Mouse (Mus musculus) hindbrain, embryonic 12.5 days (tissue): Measurements from ENCODE around the gene Mob2. TPM values are rescaled to one million over a fixed set of nuclear protein-coding genes. Genes with fewer than 3 reads are reported as not detected.

Experiments used
- ATAC-seq: fragments of 200-750 bp; cut with Nextera tagmentation; 2 replicates; pipeline ENCODE4 v1.8.0; 2017; ENCODE audit warnings: moderate TSS enrichment; ENCODE audit not compliant: low FRiP score
- H3K27ac ChIP-seq: fragments of 300-500 bp; sonication (generic); 2 replicates; pipeline ENCODE4 v1.5.1; 2016; ENCODE audit warnings: mild to moderate bottlenecking
- H3K27me3 ChIP-seq: fragments of 300-500 bp; sonication (generic); 2 replicates; pipeline ENCODE4 v1.6.1; 2016; ENCODE audit warnings: mild to moderate bottlenecking
- H3K36me3 ChIP-seq: fragments of 300-500 bp; sonication (generic); 2 replicates; pipeline ENCODE4 v1.6.1; 2016; ENCODE audit warnings: mild to moderate bottlenecking
- H3K4me1 ChIP-seq: fragments of 300-500 bp; sonication (generic); 2 replicates; pipeline ENCODE4 v1.6.1; 2016
- H3K4me2 ChIP-seq: fragments of 300-500 bp; sonication (generic); replicated peaks from 2 replicates; pipeline ENCODE4 v1.6.1; 2016; ENCODE audit warnings: mild to moderate bottlenecking
- H3K4me3 ChIP-seq: fragments of 300-500 bp; sonication (generic); 2 replicates; pipeline ENCODE4 v1.5.1; 2016; ENCODE audit warnings: mild to moderate bottlenecking
- H3K9ac ChIP-seq: fragments of 300-500 bp; sonication (generic); 2 replicates; pipeline ENCODE4 v1.6.1; 2016; ENCODE audit warnings: mild to moderate bottlenecking, moderate library complexity
- H3K9me3 ChIP-seq: fragments of 300-500 bp; sonication (generic); replicated peaks from 2 replicates; pipeline ENCODE4 v1.6.1; 2016; ENCODE audit warnings: mild to moderate bottlenecking
- WGBS: fragments of 180-500 bp; shearing (Covaris S2); methylation state at CpG from one replicate; pipeline ENCODE4 v1.1.7; 2016; 5-methylcytosine and 5-hydroxymethylcytosine counted together
- polyA plus RNA-seq: library from polyadenylated mRNA; unstranded; fragments of >200 nt; fragmentation: Nextera tagmentation; extraction: Ambion mirVana; gene quantifications from 2 replicates; pipeline ENCODE4 v1.2.1, GENCODE M21; 2016

Gene Mob2
- 48.0 and 48.8 TPM in 2 replicates for polyA plus RNA-seq

DNA sequence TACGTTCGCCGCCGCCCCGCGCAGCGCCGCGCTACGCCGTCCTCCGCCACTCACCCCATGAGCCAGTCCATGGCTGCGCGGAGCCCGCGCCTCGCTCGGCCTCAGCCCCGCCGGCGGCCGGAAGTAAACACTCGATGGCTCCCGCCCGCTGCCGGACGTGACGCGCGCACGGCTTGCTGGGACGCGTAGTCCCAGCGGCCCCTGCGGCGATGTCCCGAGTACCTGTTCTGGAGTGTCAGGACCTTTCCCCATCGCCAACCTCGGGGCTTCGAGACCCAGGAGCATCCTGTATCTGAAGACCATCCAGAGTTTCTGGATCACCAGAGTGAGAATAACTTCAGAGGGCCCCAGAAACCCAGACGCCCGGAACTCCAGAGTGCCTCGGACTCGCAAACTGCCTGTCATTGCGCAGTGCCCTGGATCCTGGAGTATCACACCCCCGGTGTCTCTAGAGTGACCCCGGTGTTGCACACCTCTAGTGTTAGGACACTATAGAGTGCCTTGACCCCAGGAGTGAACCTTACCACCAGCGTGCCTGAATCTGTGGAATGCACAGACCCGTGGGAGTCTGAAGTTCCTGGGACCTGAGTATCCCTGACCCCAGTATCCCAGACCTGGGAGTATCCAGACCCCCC is at the start of gene Mob2:
Gene Mob2, minus strand, starts transcription at position 135 of the 635 bp plus-strand sequence.
- Histone ChIP-seq H3K27ac (peak within 1 kb of the TSS; percentile 68), H3K4me2 (peak within 1 kb of the TSS; percentile 98)

DNA sequence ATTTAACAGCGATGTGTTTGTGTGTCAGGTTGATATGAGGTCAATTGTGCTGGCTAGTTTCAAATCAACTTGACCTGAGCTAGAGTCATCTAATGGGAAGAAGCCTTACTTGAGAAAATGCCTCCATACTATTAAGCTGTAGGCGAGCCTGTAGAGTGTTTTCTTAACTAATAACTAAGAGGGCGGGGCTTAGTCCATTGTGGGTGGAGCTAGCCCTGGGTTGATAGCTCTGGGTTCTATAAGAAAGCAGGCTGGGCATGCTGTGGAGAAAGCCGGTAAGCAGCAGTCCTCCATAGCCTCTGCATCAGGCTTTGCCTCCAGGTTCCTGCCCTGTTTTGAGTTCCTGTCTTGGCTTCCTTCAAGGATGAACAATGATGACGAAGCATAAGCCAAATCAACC is 43.9 kb upstream of the Mob2 start:
- no peaks in the 10 kb centered on the region for H3K27me3 ChIP-seq
- no peaks in the 10 kb centered on the region for H3K9me3 ChIP-seq
- H3K27ac ChIP-seq: no peak overlapping the region
- no peaks in the 10 kb centered on the region; the same call in 1 of the 2 replicates for H3K4me1 ChIP-seq
- no peaks in the 10 kb centered on the region for H3K36me3 ChIP-seq
- no peak overlapping the region for H3K9ac ChIP-seq
- ATAC-seq: no peak
- 59% methylated on average over 5 of the region's 5 CpGs for WGBS
- H3K4me3 ChIP-seq: no peak overlapping the region
- no peak overlapping the region for H3K4me2 ChIP-seq

More for the DNA sequence above, at the start of gene Mob2:
- Histone ChIP-seq H3K9ac (peak within 1 kb of the TSS; percentile 93), H3K27me3 (peaks cover 8% of the 10 kb centered on the region; the same call in 1 of the 2 replicates), H3K4me1 (peaks cover 19% of the 10 kb centered on the region), H3K4me3 (peak within 1 kb of the TSS; percentile 95), H3K9me3 (no peaks in the 10 kb centered on the region), H3K36me3 (peaks cover 8% of the 10 kb centered on the region; the same call in 1 of the 2 replicates)
- peak; percentile 93 for ATAC-seq
- WGBS: under 1% methylated on average over 49 of the region's 49 CpGs

DNA sequence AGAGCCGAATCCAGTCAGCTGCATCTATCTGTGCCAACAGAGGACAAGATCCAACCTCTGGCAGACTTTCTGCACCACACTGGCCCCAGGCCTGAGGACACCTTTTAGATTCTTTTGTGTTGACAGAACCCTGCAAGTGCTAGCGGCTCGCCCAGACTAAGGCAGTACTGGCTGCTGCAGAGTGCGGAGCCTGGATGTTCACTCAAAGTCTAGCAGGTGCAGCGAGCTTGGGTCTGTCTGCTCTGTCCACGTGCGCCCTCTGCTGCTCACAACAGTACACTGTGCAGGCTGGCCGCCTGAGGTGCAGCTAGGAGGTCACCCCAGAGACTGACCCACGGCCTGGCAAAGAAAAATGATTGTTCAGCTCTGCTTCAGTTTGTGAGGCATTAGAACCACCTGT is 36.9 kb upstream of the Mob2 start:
- H3K9ac ChIP-seq: no peak overlapping the region
- peaks cover 34% of the 10 kb centered on the region for H3K27me3 ChIP-seq
- H3K4me2 ChIP-seq: no peak overlapping the region
- H3K4me3 ChIP-seq: no peak overlapping the region
- WGBS: 9% methylated on average over 9 of the region's 9 CpGs
- H3K4me1 ChIP-seq: peaks cover 26% of the 10 kb centered on the region
- no peaks in the 10 kb centered on the region for H3K36me3 ChIP-seq
- ATAC-seq: peak; percentile 51
- no peak overlapping the region for H3K27ac ChIP-seq
- H3K9me3 ChIP-seq: no peaks in the 10 kb centered on the region

DNA sequence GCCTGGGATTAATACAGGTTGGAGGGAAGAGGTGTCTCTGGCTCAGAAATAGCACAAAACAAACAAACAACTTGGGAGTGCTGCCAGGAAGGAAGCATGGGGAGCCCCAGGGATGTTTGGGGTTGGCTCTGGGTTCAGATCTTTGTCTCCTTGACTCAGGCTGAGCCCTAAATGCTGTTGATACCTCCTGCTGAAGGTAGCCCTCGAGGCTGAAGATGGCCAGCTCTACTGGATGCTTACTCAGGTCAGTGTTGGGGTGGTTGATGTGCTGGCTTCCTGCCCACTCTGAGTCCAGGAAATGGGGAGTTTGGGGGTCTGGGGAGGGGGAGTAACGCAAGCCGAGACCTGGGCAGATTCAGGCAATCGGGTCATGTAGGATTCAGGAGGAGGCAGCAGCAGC is 35.8 kb upstream of the Mob2 start:
- Histone ChIP-seq H3K4me3 (no peak overlapping the region), H3K4me1 (peaks cover 37% of the 10 kb centered on the region), H3K36me3 (no peaks in the 10 kb centered on the region), H3K9ac (no peak overlapping the region), H3K4me2 (no peak overlapping the region), H3K27ac (no peak overlapping the region), H3K27me3 (peaks cover 37% of the 10 kb centered on the region), H3K9me3 (no peaks in the 10 kb centered on the region)
- ATAC-seq: no peak
- WGBS: 70% methylated on average over 4 of the region's 4 CpGs

DNA sequence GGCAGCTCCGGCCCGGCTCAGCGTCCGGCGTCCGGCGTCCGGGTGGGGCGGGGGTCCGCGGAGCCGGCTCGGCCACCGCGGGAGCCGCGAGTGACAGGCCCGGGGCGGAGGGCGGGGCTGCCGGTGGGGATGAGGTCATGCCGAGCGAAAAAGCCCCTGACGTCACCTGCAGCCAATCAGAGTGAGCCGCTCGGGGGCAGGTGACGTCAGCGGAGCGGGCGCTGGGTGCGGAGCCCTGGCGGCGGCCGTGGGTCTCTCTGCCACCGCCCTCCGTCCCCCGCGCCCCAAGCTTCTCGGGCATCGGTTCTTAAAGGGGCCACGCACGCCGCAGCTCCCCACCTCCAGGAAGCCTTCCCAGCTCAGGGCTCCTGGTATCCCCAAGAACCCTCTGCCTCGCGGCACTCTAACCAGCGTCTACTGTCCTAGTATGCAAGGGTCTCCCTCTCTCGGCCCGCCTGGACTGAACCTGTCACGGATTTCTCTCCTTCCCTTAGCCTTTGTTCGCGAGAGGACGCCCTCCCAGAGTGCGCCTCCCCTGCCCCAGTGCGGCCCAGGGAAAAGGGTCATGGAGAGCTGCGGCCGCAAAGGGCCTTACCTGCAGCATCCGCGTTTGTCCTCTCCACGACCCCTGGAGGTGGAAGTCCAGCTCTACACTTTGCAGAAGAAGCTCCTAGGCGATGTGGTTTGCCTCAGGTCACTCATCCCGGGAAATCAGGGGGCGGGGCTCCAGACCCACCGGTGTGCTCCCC is 34.5 kb upstream of the Mob2 start, which contains the start of gene Dusp8:
Gene Dusp8, minus strand, starts transcription at position 661 of the 749 bp plus-strand sequence.
- Histone ChIP-seq H3K36me3 (no peaks in the 10 kb centered on the region), H3K4me2 (peak within 1 kb of the TSS; percentile 84), H3K4me1 (peaks cover 50% of the 10 kb centered on the region), H3K27me3 (peaks cover 37% of the 10 kb centered on the region), H3K9ac (peak within 1 kb of the TSS; percentile 92), H3K9me3 (no peaks in the 10 kb centered on the region), H3K27ac (peak within 1 kb of the TSS; percentile 92), H3K4me3 (peak within 1 kb of the TSS; percentile 86)
- under 1% methylated on average over 56 of the region's 63 CpGs for WGBS
- peak; percentile 78 for ATAC-seq

DNA sequence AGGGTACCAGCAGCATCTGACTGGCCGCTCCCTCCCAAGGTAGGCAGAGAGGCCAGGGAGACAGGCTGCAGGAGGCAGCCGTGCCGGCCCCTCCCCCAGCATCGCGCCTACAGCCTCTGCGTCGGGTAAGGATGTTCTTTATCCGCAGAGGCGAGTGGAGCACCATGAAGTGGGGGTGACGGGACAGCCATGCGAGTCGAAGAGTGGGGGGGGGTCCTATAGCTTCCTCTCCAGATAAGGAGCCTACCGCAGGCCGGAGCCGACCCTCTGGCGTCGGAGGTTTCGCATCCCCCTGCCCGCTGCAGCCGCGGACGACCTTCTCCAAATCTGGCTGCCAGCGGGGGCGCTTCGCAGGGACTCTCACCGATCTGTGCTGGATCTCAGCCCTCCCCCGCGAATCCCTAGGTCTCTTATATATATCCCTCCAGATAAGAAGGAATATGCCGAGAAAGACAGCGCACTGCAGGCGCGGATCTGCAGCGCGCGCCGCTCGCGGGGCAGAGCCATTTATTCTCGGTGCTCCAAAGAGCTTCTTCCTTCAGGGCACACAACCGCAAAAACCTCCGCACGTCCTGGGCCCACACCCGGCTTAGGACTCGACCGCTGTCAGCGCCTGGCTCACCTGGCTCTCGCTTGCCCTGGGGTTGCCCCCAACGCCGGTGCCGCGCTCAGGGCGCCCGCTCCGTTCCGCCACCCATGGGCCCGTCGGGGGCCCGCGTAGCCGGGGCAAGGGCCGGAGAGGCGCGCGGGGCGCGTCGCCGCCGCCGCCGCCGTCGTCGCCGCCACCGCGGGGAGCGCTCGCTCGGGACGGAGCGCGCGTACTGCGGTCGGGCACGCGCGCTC is 33.7 kb upstream of the Mob2 start:
- Histone ChIP-seq H3K9me3 (no peaks in the 10 kb centered on the region), H3K9ac (peak overlapping the region; percentile 92), H3K36me3 (no peaks in the 10 kb centered on the region), H3K27me3 (peaks cover 37% of the 10 kb centered on the region), H3K4me2 (peak overlapping the region; percentile 84), H3K4me3 (peak overlapping the region; percentile 86), H3K4me1 (peaks cover 59% of the 10 kb centered on the region), H3K27ac (peak overlapping the region; percentile 92)
- ATAC-seq: peak; percentile 46
- under 1% methylated on average over 46 of the region's 89 CpGs for WGBS

DNA sequence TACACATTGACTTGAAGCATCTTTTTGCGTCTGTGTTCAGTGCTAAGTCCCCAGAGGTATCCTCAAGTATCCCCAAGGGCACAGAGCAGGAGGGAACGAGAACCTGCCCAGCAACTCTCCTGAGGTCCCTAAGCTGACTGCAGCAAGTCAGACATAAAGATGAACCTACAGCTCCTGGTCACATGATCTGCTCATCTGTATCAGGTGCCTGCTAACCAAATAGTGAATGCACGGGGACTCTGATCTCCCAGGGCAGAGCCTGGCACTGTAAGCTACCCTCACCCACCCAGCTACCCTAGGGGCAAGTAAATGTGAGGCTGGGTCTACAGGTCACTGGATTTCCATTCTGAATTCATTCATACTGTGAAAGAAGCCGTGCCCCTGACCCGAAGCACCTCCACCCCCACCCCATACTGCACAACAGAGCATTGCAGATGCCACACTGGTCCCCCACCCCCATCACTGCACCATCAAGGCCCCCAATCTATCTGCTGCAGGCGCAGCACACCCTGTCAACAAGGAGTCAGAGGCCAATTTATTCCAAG is 32.9 kb upstream of the Mob2 start:
- H3K27ac ChIP-seq: peak overlapping the region; percentile 92
- ATAC-seq: no peak

DNA sequence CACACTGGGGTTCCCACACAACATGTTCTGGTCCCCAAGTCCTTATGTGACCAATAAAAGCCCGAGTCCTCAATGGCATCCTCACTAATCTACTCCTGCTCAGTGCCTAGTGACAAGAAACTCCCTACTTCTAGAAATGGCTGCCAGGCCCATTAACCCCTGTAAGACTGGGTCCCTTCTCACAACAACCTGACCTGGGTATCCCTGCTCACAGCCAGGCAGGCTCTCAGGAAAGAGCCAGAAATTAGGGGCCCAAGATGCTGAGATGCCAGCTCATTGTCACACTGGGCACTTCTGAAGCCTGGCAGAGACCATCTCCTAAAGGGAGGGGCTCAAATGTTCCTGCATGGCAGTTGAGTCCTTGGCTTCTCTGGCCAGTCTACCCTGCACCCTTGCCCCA is 32.1 kb upstream of the Mob2 start:
- 38% methylated on average over 1 of the region's 1 CpGs for WGBS
- H3K36me3 ChIP-seq: no peaks in the 10 kb centered on the region
- H3K9me3 ChIP-seq: no peaks in the 10 kb centered on the region
- peak overlapping the region; percentile 78 for H3K27ac ChIP-seq
- H3K4me3 ChIP-seq: peak overlapping the region; percentile 86
- H3K4me2 ChIP-seq: peak overlapping the region; percentile 84
- H3K27me3 ChIP-seq: peaks cover 37% of the 10 kb centered on the region
- H3K9ac ChIP-seq: peak overlapping the region; percentile 92
- ATAC-seq: no peak
- H3K4me1 ChIP-seq: peaks cover 74% of the 10 kb centered on the region

More for the DNA sequence above, 32.9 kb upstream of the Mob2 start:
- peak overlapping the region; percentile 86 for H3K4me3 ChIP-seq
- H3K9ac ChIP-seq: peak overlapping the region; percentile 92
- H3K4me1 ChIP-seq: peaks cover 66% of the 10 kb centered on the region
- H3K4me2 ChIP-seq: peak overlapping the region; percentile 84
- H3K27me3 ChIP-seq: peaks cover 37% of the 10 kb centered on the region
- no peaks in the 10 kb centered on the region for H3K9me3 ChIP-seq
- 21% methylated on average over 6 of the region's 6 CpGs for WGBS
- no peaks in the 10 kb centered on the region for H3K36me3 ChIP-seq

DNA sequence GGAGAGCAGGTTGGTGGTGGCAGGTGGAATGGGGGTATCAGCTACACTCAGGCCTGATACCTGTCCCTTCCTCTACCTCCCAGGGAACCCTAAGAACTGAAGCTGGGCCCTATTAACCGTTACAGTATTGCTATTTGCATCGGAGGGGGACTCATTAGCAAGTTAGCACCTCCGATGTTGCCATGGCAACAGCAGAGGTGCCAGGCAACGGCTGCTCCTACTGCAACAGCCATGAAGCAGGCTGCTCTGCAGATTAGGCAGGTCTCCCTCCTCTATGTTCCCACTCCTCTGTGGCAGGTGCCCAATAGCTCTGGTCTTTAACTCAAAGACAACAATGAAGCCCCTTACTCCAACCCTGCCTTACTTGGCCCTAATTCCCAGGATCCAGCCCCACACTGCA is 31.0 kb upstream of the Mob2 start:
- Histone ChIP-seq H3K4me3 (peak overlapping the region; percentile 86), H3K27me3 (peaks cover 31% of the 10 kb centered on the region), H3K36me3 (0 out of 2 replicates have a peak, but pooled peaks cover 2% of the 10 kb centered on the region), H3K27ac (peak overlapping the region; percentile 78), H3K9ac (peak overlapping the region; percentile 92), H3K4me2 (peak overlapping the region; percentile 84), H3K4me1 (peaks cover 74% of the 10 kb centered on the region), H3K9me3 (no peaks in the 10 kb centered on the region)
- WGBS: 4% methylated on average over 4 of the region's 4 CpGs
- ATAC-seq: no peak

DNA sequence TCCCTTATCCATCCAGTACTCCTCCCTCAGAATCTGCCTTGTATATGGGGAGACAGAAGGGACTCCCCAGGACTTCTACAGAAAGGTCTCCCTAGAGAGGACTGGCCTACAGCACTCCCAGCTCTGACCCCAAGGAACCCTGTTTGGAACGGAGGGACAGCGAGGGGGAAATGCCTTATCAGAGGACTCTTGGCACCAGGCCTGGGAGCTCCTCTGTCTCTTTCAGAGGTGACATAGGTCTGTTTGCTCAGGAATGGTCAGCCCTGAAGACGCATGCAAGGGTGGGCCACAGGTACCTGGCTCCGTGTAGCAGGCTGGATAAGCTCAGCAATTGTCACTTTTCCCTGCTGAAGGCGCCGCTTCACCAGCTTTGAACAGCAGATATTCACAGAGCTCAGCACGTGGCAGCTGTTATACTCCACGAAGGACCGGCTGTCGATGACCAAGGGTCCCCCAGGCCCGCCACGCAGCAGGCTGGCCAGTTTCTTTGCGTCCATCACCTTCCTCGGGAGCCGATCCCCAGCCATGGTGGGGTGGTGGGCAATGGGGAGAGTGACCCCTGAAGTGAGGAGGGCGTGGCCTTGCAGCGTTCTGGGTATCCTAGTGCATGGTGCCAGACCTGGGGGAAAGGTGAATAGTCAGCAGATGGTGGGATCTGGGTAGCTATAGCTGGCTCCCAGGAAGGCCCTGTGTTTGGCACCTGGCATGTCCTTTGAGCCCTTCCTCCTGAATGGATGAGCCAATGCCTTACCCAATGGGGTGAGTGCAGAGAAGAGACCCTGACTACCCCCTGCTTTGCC is 29.0 kb upstream of the Mob2 start:
- Histone ChIP-seq H3K4me1 (peaks cover 65% of the 10 kb centered on the region), H3K27ac (peak overlapping the region; percentile 81), H3K9me3 (no peaks in the 10 kb centered on the region), H3K4me3 (no peak overlapping the region), H3K9ac (peak overlapping the region; percentile 20; the same call in 1 of the 2 replicates), H3K27me3 (peaks cover 21% of the 10 kb centered on the region), H3K4me2 (peak overlapping the region; percentile 9), H3K36me3 (peaks cover 14% of the 10 kb centered on the region)
- 51% methylated on average over 17 of the region's 17 CpGs for WGBS
- ATAC-seq: no peak

DNA sequence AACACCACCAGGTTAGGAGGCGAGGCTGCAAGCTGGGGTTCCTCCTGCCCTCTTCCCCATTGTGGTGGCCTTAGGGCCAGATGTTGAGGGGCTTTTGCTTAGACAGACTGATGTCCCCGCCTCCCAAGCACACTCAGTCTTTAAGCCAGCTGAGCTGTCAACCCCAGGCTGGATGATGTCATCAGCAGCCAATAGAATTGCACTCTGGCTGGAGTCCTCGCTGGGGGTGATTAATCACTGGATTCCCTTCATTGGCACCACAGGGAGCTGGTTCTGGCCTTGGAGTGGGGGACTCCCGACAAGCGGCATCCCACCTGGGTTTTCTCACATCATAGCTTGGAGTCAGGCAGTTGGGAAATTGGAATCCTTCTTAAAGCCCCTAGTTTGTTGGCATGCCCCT is 28.0 kb upstream of the Mob2 start:
- WGBS: 2% methylated on average over 5 of the region's 5 CpGs
- Histone ChIP-seq H3K27me3 (peaks cover 23% of the 10 kb centered on the region), H3K4me2 (peak overlapping the region; percentile 9), H3K4me3 (no peak overlapping the region), H3K4me1 (peaks cover 65% of the 10 kb centered on the region), H3K9me3 (no peaks in the 10 kb centered on the region), H3K9ac (peak overlapping the region; percentile 39; the same call in 1 of the 2 replicates), H3K27ac (peak overlapping the region; percentile 81), H3K36me3 (peaks cover 21% of the 10 kb centered on the region)
- ATAC-seq: peak; percentile 81
